Mouse (Mus musculus): ENCODE data around the gene Bbox1. TPM values are rescaled to one million over a fixed set of nuclear protein-coding genes. Genes with fewer than 3 reads are reported as not detected.

Gene Bbox1
- polyA plus RNA-seq (2015; fragmentation: Nextera tagmentation; extraction: Ambion mirVana): 0.27 and 0.30 TPM in 2 replicates

GRCm38 (mm10) chr2:110314509-110315155, at the start of gene Bbox1:
Gene Bbox1, minus strand, starts transcription at chr2:110314560.
- no peaks in the 10 kb centered on the region for H3K9me3 ChIP-seq (ENCODE audit: control insufficient read depth, low read length)
- H3K4me2 ChIP-seq (replicated peaks; ENCODE audit: low read depth): no peak within 1 kb of the TSS
- no peak within 1 kb of the TSS for H3K9ac ChIP-seq (ENCODE audit: low read length)
- no peaks in the 10 kb centered on the region for H3K4me1 ChIP-seq (replicated peaks; ENCODE audit: control insufficient read depth, insufficient read depth)
- 51% methylated on average over 6 of the region's 6 CpGs for WGBS
- H3K36me3 ChIP-seq (ENCODE audit: control insufficient read depth, insufficient read depth, low read length): no peaks in the 10 kb centered on the region
- DNase-seq (ENCODE audit: low spot score) (no peak), ATAC-seq (ENCODE audit: low FRiP score, low TSS enrichment) (peak; percentile 12; the same call in 1 of the 2 replicates)
- TF ChIP-seq CTCF (IDR thresholded peaks at IDR 0.05; ENCODE audit: low read depth) (no peak), EP300 (optimal IDR thresholded peaks at IDR 0.05) (no peak)
- no peaks in the 10 kb centered on the region for H3K27me3 ChIP-seq (ENCODE audit: control insufficient read depth, insufficient read depth, low read length)
- H3K27ac ChIP-seq (replicated peaks): no peak within 1 kb of the TSS
- no peak within 1 kb of the TSS for H3K4me3 ChIP-seq (ENCODE audit: low read depth, low read length)

- Histone ChIP-seq H3K9me3 (ENCODE audit: control insufficient read depth, low read length) (no peaks in the 10 kb centered on the region), H3K27me3 (ENCODE audit: control insufficient read depth, insufficient read depth, low read length) (no peaks in the 10 kb centered on the region), H3K9ac (ENCODE audit: low read length) (no peak overlapping the region), H3K27ac (replicated peaks) (no peak overlapping the region), H3K4me1 (replicated peaks; ENCODE audit: control insufficient read depth, insufficient read depth) (peaks cover 4% of the 10 kb centered on the region; the same call in 1 of the 2 replicates), H3K36me3 (ENCODE audit: control insufficient read depth, insufficient read depth, low read length) (no peaks in the 10 kb centered on the region), H3K4me3 (ENCODE audit: low read depth, low read length) (no peak overlapping the region), H3K4me2 (replicated peaks; ENCODE audit: low read depth) (no peak overlapping the region)
- TF ChIP-seq CTCF (IDR thresholded peaks at IDR 0.05; ENCODE audit: low read depth): no peak
- no peak for TF ChIP-seq EP300 (optimal IDR thresholded peaks at IDR 0.05)
- DNase-seq (ENCODE audit: low spot score) (no peak), ATAC-seq (ENCODE audit: low FRiP score, low TSS enrichment) (no peak)
- WGBS: 30% methylated on average over 3 of the region's 3 CpGs
These were observed 49.5 kb upstream of the Bbox1 start for GRCm38 (mm10) chr2:110363855-110364254.

GRCm38 (mm10) chr2:110362432-110363283, 48.3 kb upstream of the Bbox1 start, which contains the start of gene Fibin:
Gene Fibin, minus strand, starts transcription at chr2:110363183.
- peak within 1 kb of the TSS; percentile 65 for H3K4me2 ChIP-seq (replicated peaks; ENCODE audit: low read depth)
- no peaks in the 10 kb centered on the region for H3K9me3 ChIP-seq (ENCODE audit: control insufficient read depth, low read length)
- H3K4me1 ChIP-seq (replicated peaks; ENCODE audit: control insufficient read depth, insufficient read depth): peaks cover 4% of the 10 kb centered on the region; the same call in 1 of the 2 replicates
- no peaks in the 10 kb centered on the region for H3K36me3 ChIP-seq (ENCODE audit: control insufficient read depth, insufficient read depth, low read length)
- no peaks in the 10 kb centered on the region for H3K27me3 ChIP-seq (ENCODE audit: control insufficient read depth, insufficient read depth, low read length)
- 2% methylated on average over 33 of the region's 33 CpGs for WGBS
- DNase-seq (ENCODE audit: low spot score): peak; percentile 55
- TF ChIP-seq EP300 (optimal IDR thresholded peaks at IDR 0.05) (no peak), CTCF (IDR thresholded peaks at IDR 0.05; ENCODE audit: low read depth) (peak; percentile 60)
- peak within 1 kb of the TSS; percentile 54 for H3K4me3 ChIP-seq (ENCODE audit: low read depth, low read length)
- ATAC-seq (ENCODE audit: low FRiP score, low TSS enrichment): peak; percentile 78
- peak within 1 kb of the TSS; percentile 90 for H3K27ac ChIP-seq (replicated peaks)
- H3K9ac ChIP-seq (ENCODE audit: low read length): peak within 1 kb of the TSS; percentile 69

- H3K27ac ChIP-seq (replicated peaks): no peak overlapping the region
These were observed 39.1 kb upstream of the Bbox1 start for GRCm38 (mm10) chr2:110353302-110353970.

GRCm38 (mm10) chr2:110351843-110352251, 37.5 kb upstream of the Bbox1 start:
- ATAC-seq (ENCODE audit: low FRiP score, low TSS enrichment): no peak
- H3K36me3 ChIP-seq (ENCODE audit: control insufficient read depth, insufficient read depth, low read length): no peaks in the 10 kb centered on the region
- H3K4me1 ChIP-seq (replicated peaks; ENCODE audit: control insufficient read depth, insufficient read depth): no peaks in the 10 kb centered on the region
- no peak for DNase-seq (ENCODE audit: low spot score)
- no peak overlapping the region for H3K9ac ChIP-seq (ENCODE audit: low read length)
- H3K27ac ChIP-seq (replicated peaks): no peak overlapping the region
- no peak overlapping the region for H3K4me2 ChIP-seq (replicated peaks; ENCODE audit: low read depth)
- H3K27me3 ChIP-seq (ENCODE audit: control insufficient read depth, insufficient read depth, low read length): no peaks in the 10 kb centered on the region
- no peak for TF ChIP-seq EP300 (optimal IDR thresholded peaks at IDR 0.05)
- TF ChIP-seq CTCF (IDR thresholded peaks at IDR 0.05; ENCODE audit: low read depth): no peak
- no peak overlapping the region for H3K4me3 ChIP-seq (ENCODE audit: low read depth, low read length)
- WGBS: 43% methylated on average over 5 of the region's 5 CpGs
- no peaks in the 10 kb centered on the region for H3K9me3 ChIP-seq (ENCODE audit: control insufficient read depth, low read length)

More at GRCm38 (mm10) chr2:110353302-110353970, 39.1 kb upstream of the Bbox1 start:
- H3K27me3 ChIP-seq (ENCODE audit: control insufficient read depth, insufficient read depth, low read length): no peaks in the 10 kb centered on the region
- H3K9me3 ChIP-seq (ENCODE audit: control insufficient read depth, low read length): no peaks in the 10 kb centered on the region
- H3K4me2 ChIP-seq (replicated peaks; ENCODE audit: low read depth): no peak overlapping the region
- 68% methylated on average over 5 of the region's 5 CpGs for WGBS
- H3K9ac ChIP-seq (ENCODE audit: low read length): no peak overlapping the region
- DNase-seq (ENCODE audit: low spot score) (no peak), ATAC-seq (ENCODE audit: low FRiP score, low TSS enrichment) (no peak)
- no peaks in the 10 kb centered on the region for H3K4me1 ChIP-seq (replicated peaks; ENCODE audit: control insufficient read depth, insufficient read depth)
- no peak overlapping the region for H3K4me3 ChIP-seq (ENCODE audit: low read depth, low read length)
- no peaks in the 10 kb centered on the region for H3K36me3 ChIP-seq (ENCODE audit: control insufficient read depth, insufficient read depth, low read length)
- TF ChIP-seq CTCF (IDR thresholded peaks at IDR 0.05; ENCODE audit: low read depth) (no peak), EP300 (optimal IDR thresholded peaks at IDR 0.05) (no peak)

All from stomach, postnatal 0 days (tissue).